Mouse (Mus musculus) cerebral cortex, adult 2 months (tissue): Measurements from ENCODE around the gene Rrp36.

Experiments used
- WGBS: fragments of 180-500 bp; shearing (Covaris S2); methylation state at CpG from one replicate; pipeline ENCODE4 v1.1.7; 2018; 5-methylcytosine and 5-hydroxymethylcytosine counted together

Rrp36 gene

GRCm38 (mm10) chr17:46647279-46647678, 26.9 kb downstream of the Rrp36 start:
- WGBS = 90% methylated on average over 7 of the region's 7 CpGs

DNA sequence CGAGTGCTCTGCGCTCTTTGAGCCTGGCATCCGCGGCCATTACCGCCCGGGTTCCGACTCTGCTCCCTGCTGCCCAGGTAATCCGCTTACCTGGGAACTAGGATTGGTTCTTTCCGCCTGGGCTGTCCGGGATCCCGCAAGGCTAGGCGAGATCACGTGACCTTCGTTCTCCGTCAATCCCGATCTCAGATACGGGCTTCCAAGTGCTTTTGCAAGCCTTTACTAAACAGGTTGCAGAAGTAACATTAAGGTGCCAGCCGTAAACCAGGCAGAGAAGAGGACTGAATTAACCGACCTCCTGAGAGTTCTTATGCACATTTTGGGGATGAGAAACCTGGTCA, 27.9 kb downstream of the Rrp36 start:
- WGBS = under 1% methylated on average over 19 of the region's 19 CpGs

DNA sequence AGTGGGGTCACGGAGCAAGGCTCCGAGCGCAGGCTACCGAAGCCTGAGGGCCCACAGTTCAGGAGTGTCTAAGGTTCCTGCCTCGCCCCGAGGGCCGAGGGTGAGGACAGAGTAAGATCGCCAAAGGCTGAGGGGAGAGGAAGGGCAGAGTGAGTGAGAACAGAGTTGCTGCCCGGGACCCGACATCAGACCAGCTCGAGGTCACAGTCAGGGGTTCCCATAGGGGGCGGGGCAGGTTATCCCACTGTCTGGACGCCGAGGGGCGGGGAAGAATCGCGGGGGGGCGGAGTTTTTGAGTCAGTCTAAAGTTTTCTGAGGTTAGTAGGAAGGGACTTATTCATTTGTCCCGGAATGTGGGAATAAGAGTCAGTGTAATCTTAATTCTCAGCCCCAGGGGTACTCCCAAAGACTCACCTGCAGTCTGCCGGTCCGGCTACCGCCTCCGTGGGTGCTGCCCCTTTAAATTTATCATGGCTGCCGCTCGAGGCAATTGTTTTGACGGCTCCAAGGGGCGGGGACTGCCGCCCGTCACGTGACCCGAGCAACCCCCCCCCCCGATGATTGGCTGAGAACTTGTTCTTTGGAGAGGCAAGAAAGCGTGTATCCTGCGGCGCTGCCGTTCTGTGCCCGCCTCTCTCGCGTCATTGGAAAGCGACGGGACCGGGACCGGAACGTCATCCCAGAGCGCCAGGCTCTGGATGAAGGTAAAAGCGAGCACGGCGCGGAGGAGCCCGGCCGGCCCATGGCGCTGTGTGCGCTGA, 28.4 kb downstream of the Rrp36 start, which contains the start of the genes Klc4 and Mrpl2:
TSS of gene Klc4 (minus strand) at position 462 of the 761 bp plus-strand sequence.
TSS of gene Mrpl2 (plus strand) at position 669 of the 761 bp plus-strand sequence.
- WGBS = under 1% methylated on average over 53 of the region's 53 CpGs

- WGBS = 8% methylated on average over 11 of the region's 11 CpGs
Measured at GRCm38 (mm10) chr17:46644916-46645475, 29.2 kb downstream of the Rrp36 start.

GRCm38 (mm10) chr17:46644152-46644805, 29.9 kb downstream of the Rrp36 start:
- WGBS = 90% methylated on average over 12 of the region's 12 CpGs

DNA sequence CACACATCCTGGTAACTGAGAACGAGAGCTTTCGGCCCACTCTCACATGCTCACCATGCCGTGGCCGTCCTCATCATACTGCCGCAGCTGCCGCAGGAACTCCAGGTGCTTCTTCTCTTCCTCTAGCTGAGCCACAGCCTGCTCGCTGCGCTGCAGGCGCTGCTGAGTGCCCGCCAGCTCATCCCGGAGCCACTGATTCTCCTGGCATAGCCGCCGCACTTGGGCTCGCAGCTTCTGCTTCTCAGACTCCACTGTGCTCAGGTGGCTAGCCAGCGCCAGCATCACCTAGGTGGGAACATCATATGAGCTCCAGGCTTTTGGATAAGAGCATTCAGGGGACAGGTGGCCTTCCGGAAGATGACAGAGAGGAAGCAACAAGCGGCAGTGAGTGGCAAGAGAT, 32.1 kb downstream of the Rrp36 start:
- WGBS = 94% methylated on average over 17 of the region's 17 CpGs

DNA sequence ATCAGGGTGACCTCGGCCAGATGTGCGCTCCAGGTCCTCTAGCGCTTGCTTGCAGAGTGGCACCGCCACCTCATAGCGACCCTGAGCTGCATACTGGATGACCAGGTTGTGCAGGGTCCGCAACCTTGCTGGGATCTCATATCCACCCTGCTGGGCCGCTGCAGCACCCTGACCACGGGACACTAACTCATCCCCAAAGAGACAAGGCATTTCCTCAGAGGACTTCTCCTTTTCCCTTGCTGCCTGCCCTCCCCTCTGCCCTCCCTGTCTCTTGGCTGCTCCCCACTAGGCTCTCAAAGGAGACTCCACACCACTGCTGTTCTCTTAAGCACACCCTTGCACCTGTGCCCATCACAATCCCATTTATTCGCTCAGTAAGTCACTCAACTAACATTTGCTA, 34.2 kb downstream of the Rrp36 start:
- 87% methylated on average over 9 of the region's 9 CpGs for WGBS

- 6% methylated on average over 15 of the region's 15 CpGs for WGBS
Measured at GRCm38 (mm10) chr17:46636831-46637523, 37.2 kb downstream of the Rrp36 start.

DNA sequence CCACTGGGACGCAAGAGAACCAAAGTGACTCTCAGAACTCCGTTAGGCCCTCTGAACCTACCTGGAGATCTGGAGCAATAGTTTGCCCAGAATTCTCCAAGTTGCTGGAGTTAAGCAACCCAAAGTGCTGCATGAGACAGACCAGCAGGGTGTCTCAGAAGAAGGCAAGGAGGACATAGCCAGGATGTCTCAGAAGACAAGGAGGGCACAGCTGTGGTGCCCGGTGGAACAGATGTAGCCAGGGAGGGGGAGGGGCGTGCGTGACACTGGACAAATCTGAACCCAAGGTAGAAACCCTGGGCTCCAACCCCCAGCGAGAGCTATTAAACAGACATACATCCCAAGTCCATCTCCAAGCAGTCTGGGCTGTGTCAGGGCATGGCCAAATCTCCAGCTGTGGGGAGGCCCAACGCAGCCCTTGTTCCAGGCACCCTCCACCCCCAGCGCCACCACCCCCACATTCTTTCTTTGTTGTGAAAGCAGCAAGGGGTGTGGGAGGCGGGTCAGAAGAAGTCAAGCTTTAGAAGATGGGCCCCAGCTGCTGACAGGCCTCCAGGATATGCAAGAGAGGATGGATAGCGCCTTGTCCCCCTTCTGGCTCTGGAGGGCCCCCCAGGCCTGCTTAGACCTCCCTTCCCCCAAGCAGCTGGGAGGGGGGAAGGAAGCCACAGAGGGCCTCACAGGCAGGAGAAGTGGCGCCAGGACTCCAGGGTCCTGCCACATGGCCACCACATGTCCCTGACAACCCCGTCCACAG, 44.3 kb downstream of the Rrp36 start:
- 35% methylated on average over 12 of the region's 12 CpGs for WGBS

DNA sequence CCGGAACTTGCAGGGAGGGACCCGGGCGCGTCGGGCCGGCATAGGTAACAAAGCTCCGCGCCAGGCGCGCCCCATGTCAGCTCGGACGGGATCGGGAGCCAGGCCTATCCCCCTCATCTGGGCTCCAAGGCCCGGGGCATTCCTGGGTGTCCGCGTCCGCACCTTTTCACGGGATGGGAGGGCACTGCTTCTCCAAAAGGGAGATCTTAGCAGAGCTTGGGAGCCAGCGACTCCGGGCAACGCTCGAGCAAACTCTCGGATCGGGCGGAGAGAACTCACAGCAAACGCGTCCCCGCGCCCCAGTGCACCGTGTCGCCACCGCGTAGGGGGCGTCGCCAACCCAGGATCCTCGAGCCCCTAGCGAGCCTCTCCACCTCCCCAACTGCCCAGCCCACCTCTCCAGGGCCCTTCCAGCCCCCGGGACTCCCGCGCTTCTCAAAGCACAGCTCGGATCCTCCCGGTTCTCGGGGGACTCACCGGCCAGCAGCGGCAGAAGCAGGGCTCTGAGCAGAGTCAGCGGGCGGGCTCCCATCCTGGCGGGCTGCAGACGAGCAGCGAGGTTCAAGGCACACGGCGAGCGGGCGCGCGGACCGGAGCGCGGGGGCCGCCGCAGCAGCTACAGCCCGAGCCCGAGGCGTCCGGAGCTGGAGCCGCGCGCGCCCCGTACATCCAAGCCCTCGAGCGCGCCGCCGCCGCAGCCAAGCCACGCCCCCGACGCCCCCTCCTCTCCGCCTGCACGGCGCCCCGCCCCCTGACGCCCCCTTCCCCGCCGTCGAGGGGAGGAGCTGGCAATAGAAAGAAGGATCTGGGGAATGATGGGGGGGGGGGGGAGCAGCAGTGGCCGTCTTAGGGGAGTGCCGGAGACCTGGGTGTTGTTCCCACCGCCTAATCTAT, 45.1 kb downstream of the Rrp36 start, which contains the start of gene Ptk7:
TSS of gene Ptk7 (minus strand) at position 714 of the 894 bp plus-strand sequence.
- WGBS = under 1% methylated on average over 72 of the region's 90 CpGs

DNA sequence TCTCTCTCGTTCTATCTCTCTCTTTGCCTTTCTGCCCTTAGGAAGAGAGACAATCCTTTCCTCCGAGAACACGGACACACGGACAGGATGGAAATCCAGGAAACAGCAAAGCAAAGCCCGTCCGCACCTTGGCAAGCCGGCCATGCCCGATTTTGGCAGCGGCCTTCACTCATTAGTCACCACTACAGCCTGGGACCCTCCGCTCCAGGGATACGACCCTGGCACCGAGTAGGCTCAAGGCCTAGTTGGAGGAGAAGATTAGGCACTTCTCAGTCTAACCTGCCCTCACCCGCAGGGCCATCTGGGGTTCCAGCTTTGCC, 45.7 kb downstream of the Rrp36 start:
- 2% methylated on average over 13 of the region's 13 CpGs for WGBS

DNA sequence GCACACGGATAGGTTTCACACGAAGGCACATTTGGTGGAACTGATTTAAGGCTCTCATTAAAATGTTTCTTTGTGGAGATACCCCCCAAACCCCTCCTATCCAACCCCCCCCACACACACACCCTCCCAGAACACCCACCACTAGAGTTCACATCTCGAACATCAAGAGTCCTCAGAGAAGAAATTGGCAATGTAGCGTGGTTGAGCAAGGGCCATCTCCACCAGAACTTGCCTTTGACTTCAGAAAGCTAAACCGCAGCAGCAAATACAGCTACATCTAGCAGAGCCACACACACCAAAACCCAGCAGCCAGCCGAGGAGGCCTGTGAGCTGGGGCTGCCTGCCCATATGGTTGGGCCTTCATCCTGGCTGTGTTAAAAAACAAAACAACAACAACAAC, 46.7 kb downstream of the Rrp36 start:
- 75% methylated on average over 6 of the region's 6 CpGs for WGBS

GRCm38 (mm10) chr17:46624598-46624997, 49.6 kb downstream of the Rrp36 start:
- WGBS = 77% methylated on average over 12 of the region's 12 CpGs

- WGBS = 45% methylated on average over 10 of the region's 10 CpGs
Measured at GRCm38 (mm10) chr17:46623819-46624557, 50.2 kb downstream of the Rrp36 start.

- 85% methylated on average over 11 of the region's 11 CpGs for WGBS
Measured at GRCm38 (mm10) chr17:46622269-46622668, 51.9 kb downstream of the Rrp36 start.

DNA sequence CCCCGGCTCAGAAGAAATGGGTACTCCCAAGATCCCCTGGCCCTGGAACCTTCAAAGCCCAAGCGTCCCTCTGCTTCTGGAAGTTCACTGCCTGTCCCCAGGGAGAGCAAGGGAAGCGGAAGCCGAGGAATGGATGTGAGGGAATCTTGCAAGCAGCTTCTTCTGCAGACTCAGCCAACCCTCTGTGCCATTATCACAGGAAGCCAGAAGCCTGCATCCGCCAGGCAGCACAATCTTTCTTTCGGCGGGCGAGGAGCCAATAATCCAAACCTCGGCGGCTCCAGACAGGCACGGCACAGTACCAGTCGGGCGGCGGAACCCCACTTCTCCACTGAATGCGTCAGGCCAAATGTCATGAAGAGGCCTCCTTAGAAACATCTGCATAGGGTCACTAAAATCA, 52.8 kb downstream of the Rrp36 start:
- 34% methylated on average over 15 of the region's 15 CpGs for WGBS

DNA sequence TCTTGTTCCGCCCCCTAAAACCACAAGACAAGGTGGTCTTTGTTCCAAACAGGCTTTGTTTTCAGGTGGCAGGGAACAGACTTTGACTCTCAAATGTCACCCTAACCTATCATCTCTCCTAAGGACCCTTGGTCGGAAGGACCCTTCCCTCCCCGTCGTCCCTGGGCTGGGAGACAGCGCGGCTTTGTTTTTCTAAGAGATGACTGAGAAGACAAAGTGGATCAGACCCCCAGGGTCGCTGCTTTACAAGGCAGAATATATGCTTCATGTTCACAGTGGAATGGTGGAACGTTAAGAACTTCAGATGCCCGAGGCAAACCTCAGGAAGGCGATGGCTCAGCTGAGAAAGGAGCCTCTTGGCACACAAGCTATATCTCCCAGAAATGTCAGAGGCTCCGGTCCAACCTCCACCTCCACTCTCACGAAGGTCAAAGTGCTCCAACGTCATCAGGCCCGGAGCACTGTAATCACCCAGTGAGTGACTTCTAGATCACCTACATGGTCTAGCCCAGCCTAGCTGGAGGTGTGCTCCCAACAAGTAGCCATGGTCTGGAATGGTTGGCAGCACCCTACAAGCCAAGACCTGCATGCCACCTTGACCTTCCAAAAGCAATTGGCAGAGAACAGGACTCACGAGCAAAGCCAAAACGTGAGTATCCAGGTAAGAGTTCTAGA, 54.3 kb downstream of the Rrp36 start:
- 70% methylated on average over 16 of the region's 16 CpGs for WGBS

DNA sequence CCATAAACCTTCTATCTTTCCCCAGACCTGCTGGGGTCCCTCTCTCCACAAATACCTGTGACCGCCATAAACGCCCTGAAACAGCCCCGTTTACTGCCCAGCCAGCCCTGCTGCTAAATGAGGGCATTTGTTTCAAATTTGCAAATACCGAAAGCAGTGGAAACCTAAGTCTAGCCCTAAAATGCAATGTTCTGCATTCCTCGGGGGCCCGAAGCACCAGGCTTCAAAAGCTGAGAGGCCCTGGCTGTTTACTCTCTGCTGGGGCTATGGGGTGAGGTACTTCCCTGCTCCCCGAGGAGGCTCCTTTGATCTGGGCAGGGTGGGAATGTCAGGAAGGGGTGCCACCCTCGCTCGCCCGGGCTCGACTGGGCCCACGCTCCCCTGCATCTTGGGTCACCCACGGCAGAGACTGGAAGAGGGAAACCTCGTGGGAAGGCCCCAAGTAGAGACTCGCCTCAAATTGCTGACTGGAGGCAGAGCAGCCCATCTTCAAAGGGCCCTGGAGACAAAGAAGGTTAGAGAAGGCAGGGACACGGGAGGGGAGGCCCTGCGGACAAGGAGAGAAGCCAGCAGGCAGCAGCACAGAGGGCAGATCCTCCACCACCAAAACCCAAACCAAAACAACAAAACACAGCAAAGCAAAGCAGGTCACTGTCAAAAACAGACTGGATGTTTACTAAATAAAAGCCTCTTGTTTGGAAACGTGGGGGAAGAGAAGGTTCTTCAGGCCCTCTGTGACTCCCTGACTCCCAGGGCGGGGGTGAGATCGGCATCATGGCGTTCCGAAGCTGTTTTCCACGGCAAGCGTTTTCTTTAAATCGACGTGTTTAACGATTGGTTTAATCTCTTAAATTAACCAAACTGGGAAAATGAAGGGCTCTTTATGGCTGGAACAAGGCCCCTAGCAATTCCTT, 55.1 kb downstream of the Rrp36 start:
- WGBS = 51% methylated on average over 27 of the region's 27 CpGs
